Mouse (Mus musculus) hindbrain, embryonic 11.5 days (tissue): Measurements from ENCODE around the gene Hoxd13. TPM values are rescaled to one million over a fixed set of nuclear protein-coding genes. Genes with fewer than 3 reads are reported as not detected.

Experiments
- ATAC-seq: fragments of 200-750 bp; cut with Nextera tagmentation; 2 replicates; pipeline ENCODE4 v1.8.0; 2017; ENCODE audit warnings: mild to moderate bottlenecking, moderate TSS enrichment, moderate library complexity; ENCODE audit not compliant: low FRiP score
- DNase-seq: peaks from one replicate; pipeline ENCODE4 v3.0.0-alpha.2; 2015; ENCODE audit warnings: low spot score
- H3K27ac ChIP-seq: fragments of 300-500 bp; sonication (generic); 2 replicates; pipeline ENCODE4 v1.5.1; 2014; ENCODE audit warnings: mild to moderate bottlenecking, low read depth, low read length
- H3K27me3 ChIP-seq: fragments of 300-500 bp; sonication (generic); 2 replicates; pipeline ENCODE4 v1.6.1; 2014; ENCODE audit warnings: mild to moderate bottlenecking, low read length, moderate library complexity, mixed read lengths; ENCODE audit not compliant: control insufficient read depth, insufficient read depth
- H3K36me3 ChIP-seq: fragments of 300-500 bp; sonication (generic); 2 replicates; pipeline ENCODE4 v1.6.1; 2014; ENCODE audit warnings: mild to moderate bottlenecking, low read length, moderate library complexity, mixed read lengths; ENCODE audit not compliant: control insufficient read depth, insufficient read depth
- H3K4me1 ChIP-seq: fragments of 300-500 bp; sonication (generic); replicated peaks from 2 replicates; pipeline ENCODE4 v1.6.1; 2014; ENCODE audit warnings: low read length, mixed read lengths; ENCODE audit not compliant: control insufficient read depth, insufficient read depth
- H3K4me2 ChIP-seq: fragments of 300-500 bp; sonication (generic); replicated peaks from 2 replicates; pipeline ENCODE4 v1.6.1; 2014; ENCODE audit warnings: mild to moderate bottlenecking, low read depth, low read length
- H3K4me3 ChIP-seq: fragments of 300-500 bp; sonication (generic); 2 replicates; pipeline ENCODE4 v1.5.1; 2014; ENCODE audit warnings: low read depth, low read length
- H3K9ac ChIP-seq: fragments of 300-500 bp; sonication (generic); 2 replicates; pipeline ENCODE4 v1.6.1; 2014; ENCODE audit warnings: low read depth, low read length
- H3K9me3 ChIP-seq: fragments of 300-500 bp; sonication (generic); 2 replicates; pipeline ENCODE4 v1.6.1; 2016; ENCODE audit warnings: low read length; ENCODE audit not compliant: control insufficient read depth
- WGBS: fragments of 180-500 bp; shearing (Covaris S2); extraction: QIAGEN DNeasy Blood & Tissue Kit; methylation state at CpG from one replicate; pipeline ENCODE4 v1.1.7; 2014; 5-methylcytosine and 5-hydroxymethylcytosine counted together
- polyA plus RNA-seq: library from polyadenylated mRNA; unstranded; fragments of >200 nt; fragmentation: Nextera tagmentation; extraction: Ambion mirVana; gene quantifications from 2 replicates; pipeline ENCODE4 v1.2.1, GENCODE M21; 2014

The Hoxd13 gene
- polyA plus RNA-seq, 1 experiment from 2014 or later: not detected

GRCm38 (mm10) chr2:74668370-74669229, 490 bp downstream of the Hoxd13 start:
- H3K4me2 ChIP-seq: peak overlapping the region; percentile 60
- DNase-seq (no peak), ATAC-seq (peak; percentile 56)
- no peaks in the 10 kb centered on the region for H3K9me3 ChIP-seq
- H3K36me3 ChIP-seq: no peaks in the 10 kb centered on the region
- peaks cover 91% of the 10 kb centered on the region for H3K27me3 ChIP-seq
- no peak overlapping the region for H3K9ac ChIP-seq
- H3K4me1 ChIP-seq: 0 out of 2 replicates have a peak, but pooled peaks cover 4% of the 10 kb centered on the region
- WGBS: under 1% methylated on average over 51 of the region's 74 CpGs
- H3K4me3 ChIP-seq: peak overlapping the region; percentile 33
- no peak overlapping the region for H3K27ac ChIP-seq

- ATAC-seq: no peak
- H3K9ac ChIP-seq: no peak overlapping the region
- H3K4me1 ChIP-seq: 0 out of 2 replicates have a peak, but pooled peaks cover 4% of the 10 kb centered on the region
- no peaks in the 10 kb centered on the region for H3K36me3 ChIP-seq
- H3K4me2 ChIP-seq: no peak overlapping the region
- 5% methylated on average over 3 of the region's 3 CpGs for WGBS
- peaks cover 91% of the 10 kb centered on the region for H3K27me3 ChIP-seq
- DNase-seq: no peak
- no peak overlapping the region for H3K4me3 ChIP-seq
- no peaks in the 10 kb centered on the region for H3K9me3 ChIP-seq
- no peak overlapping the region for H3K27ac ChIP-seq
These were observed 1.1 kb downstream of the Hoxd13 start for GRCm38 (mm10) chr2:74669230-74669578.

- Histone ChIP-seq H3K4me1 (0 out of 2 replicates have a peak, but pooled peaks cover 4% of the 10 kb centered on the region), H3K9ac (no peak overlapping the region), H3K27me3 (peaks cover 91% of the 10 kb centered on the region), H3K4me2 (no peak overlapping the region), H3K9me3 (no peaks in the 10 kb centered on the region), H3K27ac (no peak overlapping the region), H3K36me3 (no peaks in the 10 kb centered on the region), H3K4me3 (no peak overlapping the region)
- DNase-seq (no peak), ATAC-seq (no peak)
- 2% methylated on average over 14 of the region's 14 CpGs for WGBS
These were observed 1.6 kb downstream of the Hoxd13 start for GRCm38 (mm10) chr2:74669650-74670235.

- Histone ChIP-seq H3K27me3 (peaks cover 93% of the 10 kb centered on the region), H3K36me3 (no peaks in the 10 kb centered on the region), H3K4me3 (no peak overlapping the region), H3K4me1 (0 out of 2 replicates have a peak, but pooled peaks cover 4% of the 10 kb centered on the region), H3K9me3 (no peaks in the 10 kb centered on the region), H3K4me2 (no peak overlapping the region), H3K9ac (no peak overlapping the region), H3K27ac (no peak overlapping the region)
- no peak for DNase-seq
- ATAC-seq: no peak
- 2% methylated on average over 3 of the region's 3 CpGs for WGBS
These were observed 2.6 kb downstream of the Hoxd13 start for GRCm38 (mm10) chr2:74670632-74671188.

GRCm38 (mm10) chr2:74671847-74672246, 3.7 kb downstream of the Hoxd13 start:
- Histone ChIP-seq H3K27ac (no peak overlapping the region), H3K4me1 (0 out of 2 replicates have a peak, but pooled peaks cover 4% of the 10 kb centered on the region), H3K27me3 (peaks cover 94% of the 10 kb centered on the region), H3K9ac (no peak overlapping the region), H3K4me2 (no peak overlapping the region), H3K36me3 (no peaks in the 10 kb centered on the region), H3K9me3 (no peaks in the 10 kb centered on the region), H3K4me3 (no peak overlapping the region)
- DNase-seq (no peak), ATAC-seq (no peak)
- 3% methylated on average over 5 of the region's 5 CpGs for WGBS

- Histone ChIP-seq H3K36me3 (no peaks in the 10 kb centered on the region), H3K4me1 (0 out of 2 replicates have a peak, but pooled peaks cover 4% of the 10 kb centered on the region), H3K27ac (no peak overlapping the region), H3K9me3 (no peaks in the 10 kb centered on the region), H3K27me3 (peaks cover 95% of the 10 kb centered on the region), H3K4me3 (no peak overlapping the region), H3K9ac (no peak overlapping the region), H3K4me2 (peak overlapping the region; percentile 27)
- DNase-seq: peak; percentile 84
- ATAC-seq: peak; percentile 69
- WGBS: under 1% methylated on average over 40 of the region's 40 CpGs
These were observed 4.6 kb downstream of the Hoxd13 start for GRCm38 (mm10) chr2:74672481-74673362.

GRCm38 (mm10) chr2:74673835-74674425, 5.8 kb downstream of the Hoxd13 start:
- ATAC-seq (no peak), DNase-seq (no peak)
- 0 out of 2 replicates have a peak, but pooled peaks cover 2% of the 10 kb centered on the region for H3K4me1 ChIP-seq
- H3K4me2 ChIP-seq: no peak overlapping the region
- WGBS: under 1% methylated on average over 24 of the region's 24 CpGs
- H3K9ac ChIP-seq: no peak overlapping the region
- no peaks in the 10 kb centered on the region for H3K9me3 ChIP-seq
- no peak overlapping the region for H3K4me3 ChIP-seq
- no peak overlapping the region for H3K27ac ChIP-seq
- H3K27me3 ChIP-seq: peaks cover 95% of the 10 kb centered on the region
- H3K36me3 ChIP-seq: no peaks in the 10 kb centered on the region
